Mouse (Mus musculus): ENCODE measurements around the gene Lsp1. TPM values are rescaled to one million over a fixed set of nuclear protein-coding genes. Genes with fewer than 3 reads are reported as not detected.
A peak's percentile ranks its signal among the peaks of the same experiment; 100 is the strongest.

Lsp1 gene
- polyA plus RNA-seq, 1 experiment from 2014 or later, result 49.3 TPM

DNA sequence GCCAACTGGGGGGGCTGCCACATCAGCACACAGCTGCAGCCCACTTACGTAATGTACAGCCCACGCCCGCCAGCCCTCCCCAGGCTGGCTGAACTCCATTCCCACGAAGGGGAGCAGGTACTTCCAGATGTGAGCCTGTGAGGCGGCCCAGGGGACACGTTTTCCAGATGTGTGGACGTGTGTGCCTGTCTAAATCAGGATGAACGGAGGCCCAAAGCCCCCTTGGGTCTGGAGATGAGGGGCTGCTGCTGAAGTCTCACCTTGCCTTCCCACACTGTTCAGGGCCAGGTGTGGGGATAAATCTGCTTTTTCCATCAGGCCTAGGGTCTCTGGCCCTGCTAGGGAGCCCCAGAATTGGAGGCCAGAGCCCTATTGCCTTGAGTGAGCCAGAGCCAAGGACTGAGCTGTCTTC, 26.1 kb downstream of the Lsp1 start:
- Histone ChIP-seq H3K4me2 (replicated peaks) (no peak overlapping the region), H3K36me3 (peaks cover 20% of the 10 kb centered on the region), H3K27ac (replicated peaks) (peak overlapping the region; percentile 98), H3K4me1 (peaks cover 70% of the 10 kb centered on the region), H3K9ac (no peak overlapping the region), H3K9me3 (replicated peaks) (no peaks in the 10 kb centered on the region), H3K4me3 (replicated peaks) (no peak overlapping the region), H3K27me3 (no peaks in the 10 kb centered on the region)
- 26% methylated on average over 8 of the region's 8 CpGs for WGBS
- peak; percentile 47 for ATAC-seq (ENCODE audit: insufficient number of reproducible peaks, low FRiP score, low TSS enrichment, low read depth)

DNA sequence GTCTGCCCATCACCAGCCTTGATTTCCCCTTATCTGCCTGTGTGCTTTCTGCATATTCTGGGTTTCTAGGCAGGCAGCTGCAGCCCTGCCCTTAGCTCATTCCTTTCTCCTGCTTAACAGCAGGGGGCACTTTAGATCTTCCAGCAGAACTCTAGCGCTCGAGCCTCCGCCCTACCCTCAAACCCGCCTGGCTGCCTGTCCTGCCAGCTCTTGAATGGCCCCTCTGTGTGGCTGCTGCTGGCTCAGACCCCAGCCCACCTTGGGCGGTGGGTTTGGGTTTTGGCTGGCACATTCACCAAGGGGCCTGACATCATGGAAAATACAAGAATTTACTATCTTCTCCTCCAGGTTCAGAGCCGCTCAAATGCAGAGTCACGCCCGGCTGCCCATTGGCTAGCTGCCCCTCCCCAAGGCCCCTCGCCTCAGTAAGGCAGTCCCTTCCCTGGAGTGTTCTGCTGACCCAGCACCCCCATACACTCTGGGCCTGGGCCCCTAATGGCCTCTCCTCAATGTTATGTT, 26.8 kb downstream of the Lsp1 start:
- no peaks in the 10 kb centered on the region for H3K27me3 ChIP-seq
- no peak overlapping the region for H3K4me2 ChIP-seq (replicated peaks)
- peaks cover 20% of the 10 kb centered on the region for H3K36me3 ChIP-seq
- 17% methylated on average over 9 of the region's 9 CpGs for WGBS
- H3K27ac ChIP-seq (replicated peaks), result peak overlapping the region; percentile 98
- peaks cover 63% of the 10 kb centered on the region for H3K4me1 ChIP-seq
- H3K4me3 ChIP-seq (replicated peaks), result no peak overlapping the region
- H3K9me3 ChIP-seq (replicated peaks), result no peaks in the 10 kb centered on the region
- ATAC-seq (ENCODE audit: insufficient number of reproducible peaks, low FRiP score, low TSS enrichment, low read depth), result peak; percentile 74
- H3K9ac ChIP-seq, result no peak overlapping the region

DNA sequence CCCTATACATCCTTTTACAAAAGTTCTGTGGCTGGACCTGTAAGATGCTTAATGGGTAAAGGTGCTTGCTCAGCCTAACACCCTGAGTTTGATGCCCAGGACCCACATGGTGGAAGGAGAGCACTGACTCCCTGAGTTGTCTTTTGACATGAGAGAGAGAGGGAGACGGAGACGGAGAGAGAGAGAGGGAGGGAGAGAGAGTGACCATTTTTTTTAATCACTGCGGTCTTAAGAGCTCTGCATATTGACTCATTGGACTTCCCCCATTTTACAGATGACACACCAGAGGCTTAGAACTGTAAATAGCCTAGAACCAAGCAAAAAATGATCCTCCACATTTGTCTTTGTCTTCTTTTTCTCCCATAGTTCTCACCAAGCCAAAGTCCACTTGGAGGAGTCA, 27.4 kb downstream of the Lsp1 start:
- H3K27ac ChIP-seq (replicated peaks), result peak overlapping the region; percentile 98
- WGBS, result 68% methylated on average over 3 of the region's 3 CpGs
- H3K4me3 ChIP-seq (replicated peaks), result no peak overlapping the region
- no peak for ATAC-seq (ENCODE audit: insufficient number of reproducible peaks, low FRiP score, low TSS enrichment, low read depth)
- H3K4me2 ChIP-seq (replicated peaks), result no peak overlapping the region
- peaks cover 20% of the 10 kb centered on the region for H3K36me3 ChIP-seq
- no peaks in the 10 kb centered on the region for H3K9me3 ChIP-seq (replicated peaks)
- peaks cover 57% of the 10 kb centered on the region for H3K4me1 ChIP-seq
- no peak overlapping the region for H3K9ac ChIP-seq
- H3K27me3 ChIP-seq, result no peaks in the 10 kb centered on the region

DNA sequence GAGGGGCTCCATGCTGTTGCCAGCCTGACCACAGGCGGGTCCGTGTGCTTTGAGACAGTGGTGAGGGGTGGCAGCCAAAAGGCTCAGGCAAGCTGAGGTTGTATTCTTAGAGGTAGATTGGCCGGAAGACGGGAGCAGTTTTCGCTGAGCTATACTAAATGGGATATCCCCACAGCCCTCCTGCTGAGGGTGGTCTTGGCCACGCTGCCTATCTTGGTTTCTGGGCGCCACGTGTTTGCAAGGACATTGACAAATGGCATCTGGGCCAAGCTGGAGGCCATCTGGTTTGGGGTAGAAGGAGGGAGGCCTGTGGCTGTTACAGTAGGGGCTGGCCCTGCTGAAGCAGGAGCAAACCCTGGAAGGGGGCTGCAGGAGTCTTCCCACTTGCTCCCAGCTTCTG, 32.9 kb downstream of the Lsp1 start:
- peak; percentile 40; the same call in 1 of the 2 replicates for ATAC-seq (ENCODE audit: insufficient number of reproducible peaks, low FRiP score, low TSS enrichment, low read depth)
- no peaks in the 10 kb centered on the region for H3K9me3 ChIP-seq (replicated peaks)

DNA sequence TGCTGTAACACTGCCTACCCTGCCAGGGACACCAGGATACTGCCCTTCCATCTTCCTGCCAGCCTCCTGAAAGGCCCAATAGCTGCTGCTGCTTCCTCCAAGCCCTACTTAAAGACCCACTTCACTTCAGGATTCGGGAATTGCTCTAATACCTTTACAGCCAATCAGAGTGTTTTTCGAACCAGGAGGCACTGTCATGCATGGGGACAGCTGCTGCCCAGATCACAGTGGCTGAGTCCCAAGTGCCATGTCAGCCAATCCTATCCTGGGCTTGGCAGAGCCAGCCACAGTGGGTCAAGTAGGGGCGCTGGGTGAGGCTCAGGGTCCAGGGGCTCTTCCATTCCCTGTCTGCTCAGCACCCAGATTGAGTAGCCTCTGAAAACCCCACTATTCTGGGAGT, 35.5 kb downstream of the Lsp1 start:
- Histone ChIP-seq H3K36me3 (peaks cover under 1% of the 10 kb centered on the region; the same call in 1 of the 2 replicates), H3K9me3 (replicated peaks) (no peaks in the 10 kb centered on the region), H3K4me3 (replicated peaks) (no peak overlapping the region), H3K4me1 (peaks cover 5% of the 10 kb centered on the region; the same call in 1 of the 2 replicates), H3K27me3 (no peaks in the 10 kb centered on the region), H3K4me2 (replicated peaks) (no peak overlapping the region), H3K27ac (replicated peaks) (no peak overlapping the region), H3K9ac (no peak overlapping the region)
- no peak for ATAC-seq (ENCODE audit: insufficient number of reproducible peaks, low FRiP score, low TSS enrichment, low read depth)
- WGBS, result 70% methylated on average over 3 of the region's 3 CpGs

More for the DNA sequence above, 32.9 kb downstream of the Lsp1 start:
- Histone ChIP-seq H3K9ac (no peak overlapping the region), H3K4me1 (peaks cover 7% of the 10 kb centered on the region; the same call in 1 of the 2 replicates), H3K36me3 (peaks cover 20% of the 10 kb centered on the region), H3K27me3 (no peaks in the 10 kb centered on the region), H3K4me3 (replicated peaks) (no peak overlapping the region), H3K4me2 (replicated peaks) (no peak overlapping the region), H3K27ac (replicated peaks) (peak overlapping the region; percentile 55)
- WGBS, result 60% methylated on average over 8 of the region's 8 CpGs

DNA sequence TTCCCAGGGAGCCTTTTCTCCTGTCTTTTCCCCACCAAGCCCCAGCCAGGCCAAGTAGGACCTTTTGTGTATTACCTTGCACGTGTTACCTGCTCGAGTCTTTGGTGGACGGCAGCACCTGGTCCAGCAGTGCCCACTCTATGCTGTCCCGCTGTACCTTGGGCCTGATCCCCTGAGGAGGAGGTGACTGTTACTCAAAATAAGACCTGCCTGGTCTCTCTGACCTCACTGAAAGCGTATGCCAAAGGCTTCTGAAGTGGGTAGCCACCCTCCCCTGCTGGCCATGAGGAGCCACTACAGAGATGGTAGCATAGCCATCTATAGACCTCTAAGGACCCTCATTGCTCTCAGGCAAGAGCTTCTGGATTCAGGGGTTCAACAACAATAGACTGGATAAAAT, 36.2 kb downstream of the Lsp1 start:
- H3K4me1 ChIP-seq, result peaks cover 5% of the 10 kb centered on the region; the same call in 1 of the 2 replicates
- H3K9me3 ChIP-seq (replicated peaks), result no peaks in the 10 kb centered on the region
- 80% methylated on average over 5 of the region's 5 CpGs for WGBS
- H3K36me3 ChIP-seq, result no peaks in the 10 kb centered on the region; the same call in 1 of the 2 replicates
- no peak overlapping the region for H3K27ac ChIP-seq (replicated peaks)
- no peak overlapping the region for H3K4me3 ChIP-seq (replicated peaks)
- H3K4me2 ChIP-seq (replicated peaks), result no peak overlapping the region
- no peak overlapping the region for H3K9ac ChIP-seq
- H3K27me3 ChIP-seq, result no peaks in the 10 kb centered on the region
- no peak for ATAC-seq (ENCODE audit: insufficient number of reproducible peaks, low FRiP score, low TSS enrichment, low read depth)

DNA sequence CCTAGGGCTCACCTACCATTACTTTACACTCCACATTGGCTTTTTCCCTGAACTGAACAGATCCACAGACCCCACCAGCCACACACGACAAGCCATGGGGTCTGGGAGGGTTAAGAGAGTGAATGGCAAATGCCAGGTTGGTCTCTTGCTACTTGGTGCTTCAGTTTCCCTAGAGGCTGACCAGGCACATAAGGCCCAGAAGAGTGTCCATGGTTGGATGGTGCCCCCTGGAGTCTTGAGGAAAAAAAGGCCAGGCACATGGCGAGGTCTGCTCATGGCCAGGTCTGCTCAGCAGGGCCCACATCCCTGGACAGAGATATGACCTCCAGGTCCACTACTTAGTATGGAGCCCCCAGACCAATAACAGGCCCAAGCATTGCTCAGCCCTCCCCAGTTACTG, 37.2 kb downstream of the Lsp1 start:
- no peak overlapping the region for H3K9ac ChIP-seq
- WGBS, result 86% methylated on average over 2 of the region's 2 CpGs
- ATAC-seq (ENCODE audit: insufficient number of reproducible peaks, low FRiP score, low TSS enrichment, low read depth), result no peak

DNA sequence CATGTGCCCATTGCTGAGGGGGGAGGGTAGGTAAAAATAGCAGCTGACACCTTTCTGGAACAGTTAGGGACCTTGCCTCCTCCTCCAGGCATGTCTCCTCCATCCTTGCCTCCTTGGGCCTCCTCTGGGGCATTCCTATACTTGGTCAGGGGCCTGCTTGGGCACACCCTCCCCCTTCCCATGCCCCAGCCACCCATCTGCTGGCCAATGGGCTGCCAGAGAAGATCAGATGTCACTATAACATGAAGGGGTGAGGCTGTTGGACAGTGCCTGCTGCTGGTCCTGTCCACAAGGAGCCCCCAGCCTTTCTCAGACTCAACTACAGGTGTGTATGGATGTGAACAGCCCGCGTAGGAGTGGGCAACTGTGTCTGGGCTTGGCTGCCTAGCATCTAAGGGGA, 38.0 kb downstream of the Lsp1 start, which contains the start of gene Tnnt3:
Gene Tnnt3, plus strand, starts transcription at position 262 of the 400 bp plus-strand sequence.
- H3K9ac ChIP-seq, result no peak within 1 kb of the TSS
- WGBS, result 81% methylated on average over 2 of the region's 2 CpGs
- no peak for ATAC-seq (ENCODE audit: insufficient number of reproducible peaks, low FRiP score, low TSS enrichment, low read depth)

More for the DNA sequence above, 37.2 kb downstream of the Lsp1 start:
- H3K27ac ChIP-seq (replicated peaks), result no peak overlapping the region
- no peaks in the 10 kb centered on the region for H3K9me3 ChIP-seq (replicated peaks)
- no peaks in the 10 kb centered on the region for H3K27me3 ChIP-seq
- H3K36me3 ChIP-seq, result no peaks in the 10 kb centered on the region
- H3K4me1 ChIP-seq, result peaks cover 5% of the 10 kb centered on the region; the same call in 1 of the 2 replicates
- H3K4me3 ChIP-seq (replicated peaks), result no peak overlapping the region
- no peak overlapping the region for H3K4me2 ChIP-seq (replicated peaks)

DNA sequence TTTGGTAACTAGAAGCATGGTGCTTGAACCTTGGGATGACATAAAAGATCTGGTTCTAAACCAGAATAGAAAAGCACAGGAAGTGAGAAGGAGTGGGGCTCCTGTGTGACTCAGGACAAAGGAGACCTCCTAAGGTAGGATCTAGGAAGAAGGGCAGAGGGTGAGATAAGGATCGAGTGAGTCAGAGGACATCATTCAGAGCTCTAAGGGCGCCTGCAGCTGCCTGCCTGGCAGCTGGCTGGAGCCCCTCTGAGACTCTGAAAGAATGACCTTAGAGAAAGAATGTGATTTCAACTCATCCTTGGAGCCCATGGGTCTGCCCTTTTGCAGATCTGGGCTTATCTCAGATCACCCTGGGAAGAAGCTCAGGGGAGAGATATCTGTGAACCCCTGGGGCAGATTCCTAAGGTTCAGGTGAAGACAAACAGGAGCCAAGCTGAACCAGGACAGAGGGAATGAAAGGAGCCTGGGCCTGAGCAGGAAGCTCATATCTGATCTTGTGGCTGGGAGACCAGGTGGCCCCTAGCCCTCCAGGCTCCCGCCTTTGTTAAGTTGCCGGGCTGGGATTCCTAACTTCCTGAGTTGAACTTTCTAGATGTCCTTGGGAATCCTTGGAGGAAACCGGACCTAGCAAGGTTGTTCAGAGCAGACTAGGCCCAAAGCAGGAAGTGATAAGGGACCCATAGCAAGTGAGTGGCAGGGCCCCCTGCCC, 38.6 kb downstream of the Lsp1 start:
- no peak overlapping the region for H3K4me3 ChIP-seq (replicated peaks)
- no peaks in the 10 kb centered on the region for H3K4me1 ChIP-seq
- peak overlapping the region; percentile 65; the same call in 1 of the 2 replicates for H3K27ac ChIP-seq (replicated peaks)
- ATAC-seq (ENCODE audit: insufficient number of reproducible peaks, low FRiP score, low TSS enrichment, low read depth), result no peak
- no peaks in the 10 kb centered on the region for H3K36me3 ChIP-seq
- H3K9ac ChIP-seq, result no peak overlapping the region
- no peaks in the 10 kb centered on the region for H3K27me3 ChIP-seq
- no peaks in the 10 kb centered on the region for H3K9me3 ChIP-seq (replicated peaks)
- WGBS, result 68% methylated on average over 5 of the region's 5 CpGs
- no peak overlapping the region for H3K4me2 ChIP-seq (replicated peaks)

More for the DNA sequence above, 38.0 kb downstream of the Lsp1 start, which contains the start of gene Tnnt3:
- Histone ChIP-seq H3K4me3 (replicated peaks) (no peak within 1 kb of the TSS), H3K9me3 (replicated peaks) (no peaks in the 10 kb centered on the region), H3K4me2 (replicated peaks) (no peak within 1 kb of the TSS), H3K4me1 (peaks cover 5% of the 10 kb centered on the region; the same call in 1 of the 2 replicates), H3K27me3 (no peaks in the 10 kb centered on the region), H3K27ac (replicated peaks) (peak within 1 kb of the TSS; percentile 65; the same call in 1 of the 2 replicates), H3K36me3 (no peaks in the 10 kb centered on the region)

DNA sequence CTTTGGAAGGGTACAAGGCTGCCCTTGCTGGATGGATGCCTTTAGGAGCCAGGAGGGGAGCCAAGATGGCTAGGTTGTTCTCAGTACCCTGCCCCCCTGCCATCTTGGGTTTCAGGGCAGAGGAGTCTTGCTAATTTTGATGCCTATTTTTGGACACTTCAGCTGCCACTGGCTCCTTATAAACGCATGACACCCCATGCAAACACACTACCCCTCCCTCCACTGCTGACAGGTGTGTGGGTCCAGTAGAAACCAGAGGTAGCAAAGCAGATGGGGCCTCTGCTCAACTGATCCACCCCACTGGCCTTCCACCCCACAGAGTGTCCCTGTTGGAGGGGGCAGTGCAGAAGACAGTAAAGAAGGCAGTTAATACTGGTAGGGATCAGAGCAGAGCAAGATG, 39.4 kb downstream of the Lsp1 start:
- Histone ChIP-seq H3K9ac (no peak overlapping the region), H3K27me3 (no peaks in the 10 kb centered on the region), H3K36me3 (no peaks in the 10 kb centered on the region), H3K4me3 (replicated peaks) (no peak overlapping the region), H3K9me3 (replicated peaks) (no peaks in the 10 kb centered on the region), H3K27ac (replicated peaks) (peak overlapping the region; percentile 65; the same call in 1 of the 2 replicates), H3K4me2 (replicated peaks) (no peak overlapping the region), H3K4me1 (no peaks in the 10 kb centered on the region)
- 74% methylated on average over 1 of the region's 1 CpGs for WGBS
- ATAC-seq (ENCODE audit: insufficient number of reproducible peaks, low FRiP score, low TSS enrichment, low read depth), result no peak

DNA sequence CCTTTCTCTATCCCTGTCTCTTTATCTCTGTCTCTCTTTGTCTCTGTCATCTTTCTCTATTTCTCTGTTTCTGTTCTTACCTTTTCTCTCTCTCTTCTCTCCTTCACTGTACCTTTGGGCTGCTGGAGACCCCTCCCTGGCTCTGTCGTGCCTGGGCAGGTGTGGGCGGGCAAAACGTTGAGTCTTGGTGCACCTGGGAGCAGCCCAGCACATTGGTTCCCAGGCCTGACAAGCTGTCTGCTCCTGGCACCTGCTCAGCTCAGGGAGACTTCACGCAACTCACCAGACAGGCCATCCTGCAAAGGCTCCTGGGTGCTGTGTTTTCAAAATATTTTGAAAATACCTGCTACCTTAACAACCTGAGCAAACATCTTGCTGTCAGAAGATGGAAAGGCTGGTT, 42.6 kb downstream of the Lsp1 start:
- Histone ChIP-seq H3K27me3 (no peaks in the 10 kb centered on the region), H3K27ac (replicated peaks) (no peak overlapping the region), H3K4me2 (replicated peaks) (no peak overlapping the region), H3K4me1 (peaks cover 27% of the 10 kb centered on the region), H3K36me3 (no peaks in the 10 kb centered on the region), H3K9me3 (replicated peaks) (no peaks in the 10 kb centered on the region), H3K9ac (no peak overlapping the region), H3K4me3 (replicated peaks) (no peak overlapping the region)
- WGBS, result 50% methylated on average over 4 of the region's 4 CpGs
- ATAC-seq (ENCODE audit: insufficient number of reproducible peaks, low FRiP score, low TSS enrichment, low read depth), result no peak
